Mouse (Mus musculus): ENCODE data around the gene Hdac8.

GRCm38 (mm10) chrX:102284889-102285288 is 220.3 kb downstream of the Hdac8 start:
- TF ChIP-seq CTCF (conservative IDR thresholded peaks at IDR 0.05; ENCODE audit: insufficient read depth, insufficient read length, low read depth, low read length) (no peak), POLR2A (IDR thresholded peaks at IDR 0.05; ENCODE audit: low read depth, low read length) (no peak)

All from kidney, adult 2 months (tissue).